In the genomic region with DNA sequence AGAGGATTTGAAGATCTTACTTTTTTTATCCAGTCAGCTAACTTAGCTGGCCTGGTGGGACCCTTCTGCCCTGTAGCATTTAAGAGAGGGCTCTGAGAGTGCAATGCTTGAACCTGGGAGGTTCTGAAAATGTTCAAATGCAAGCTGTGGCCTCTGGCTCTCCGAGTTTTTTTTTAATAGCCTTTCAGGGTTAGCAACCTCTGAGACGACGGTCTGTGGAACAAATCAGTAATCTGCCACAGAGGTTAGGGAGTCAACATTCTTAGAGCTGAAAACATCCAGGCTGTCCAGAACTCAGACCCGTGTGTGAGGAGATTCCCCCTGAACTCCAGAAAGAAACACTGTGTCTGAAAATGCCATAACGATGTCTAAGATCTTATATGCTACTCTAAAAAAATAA, we compare ENCODE assay signal across 30 mouse cellular contexts. TPM values are rescaled to one million over a fixed set of nuclear protein-coding genes. Genes with fewer than 3 reads are reported as not detected.
"Had no signal": no experiment of that assay in that cellular context is flagged by ENCODE, and none has a peak within 500 bp of the region (broad histone marks: within the 10 kb centered on the region; RNA-seq: fewer than 3 reads in every experiment).

No protein-coding gene starts in this region.

- H3K4me1 ChIP-seq: forebrain, embryonic 15.5 days; hindbrain, embryonic 15.5 days; limb, embryonic 13.5 days had no signal

- H3K27me3 ChIP-seq: forebrain, embryonic 15.5 days; heart, embryonic 13.5 days; heart, embryonic 15.5 days; hindbrain, embryonic 12.5 days; hindbrain, embryonic 15.5 days; limb, embryonic 13.5 days; limb, embryonic 15.5 days; liver, embryonic 12.5 days had no signal

- H3K4me2 ChIP-seq: forebrain, embryonic 15.5 days; heart, embryonic 11.5 days; heart, embryonic 13.5 days; heart, embryonic 15.5 days; hindbrain, embryonic 12.5 days; hindbrain, embryonic 15.5 days; limb, embryonic 13.5 days; limb, embryonic 15.5 days; liver, embryonic 12.5 days had no signal

- H3K9ac ChIP-seq: forebrain, embryonic 15.5 days; forebrain, postnatal 0 days; heart, embryonic 13.5 days; heart, embryonic 15.5 days; hindbrain, embryonic 12.5 days; hindbrain, embryonic 15.5 days; limb, embryonic 13.5 days; limb, embryonic 15.5 days; liver, embryonic 12.5 days; liver, embryonic 14.5 days had no signal

- H3K36me3 ChIP-seq: forebrain, embryonic 15.5 days; hindbrain, embryonic 15.5 days had no signal

- DNase-seq: forebrain, postnatal 0 days; gastrocnemius, postnatal 14 days; gastrocnemius, postnatal 36 days; heart, adult 11 months; heart, adult 2 months; heart, postnatal 14 days; heart, postnatal 36 days; kidney, adult 11 months; layer of hippocampus, adult 9-11 months; layer of hippocampus, postnatal 36 days; left cerebral cortex, postnatal 4 days had no signal

- H3K4me3 ChIP-seq: forebrain, embryonic 15.5 days; heart, adult 2 months; heart, embryonic 13.5 days; heart, embryonic 15.5 days; hindbrain, embryonic 12.5 days; hindbrain, embryonic 15.5 days; limb, embryonic 13.5 days; limb, embryonic 15.5 days; liver, embryonic 12.5 days had no signal

- H3K9me3 ChIP-seq: forebrain, embryonic 15.5 days; heart, embryonic 13.5 days; heart, embryonic 15.5 days; hindbrain, embryonic 15.5 days; limb, embryonic 13.5 days; limb, embryonic 15.5 days; liver, embryonic 12.5 days had no signal

- ATAC-seq: forebrain, embryonic 15.5 days; forebrain, postnatal 0 days; hindbrain, postnatal 0 days; intestine, embryonic 16.5 days; liver, embryonic 12.5 days had no signal

- H3K27ac ChIP-seq: forebrain, embryonic 15.5 days; heart, adult 2 months; heart, embryonic 13.5 days; heart, embryonic 15.5 days; hindbrain, embryonic 12.5 days; hindbrain, embryonic 15.5 days; hindbrain, postnatal 0 days; limb, embryonic 13.5 days; limb, embryonic 15.5 days; liver, embryonic 12.5 days; liver, embryonic 14.5 days had no signal

RNA-seq across cellular contexts. Expression of gene Tmem217, which starts 6.3 kb away (rescaled TPM):
- polyA plus RNA-seq: heart, adult 2 months; large intestine, adult 2 months; liver, adult 2 months; liver, embryonic 16.5 days had no signal

RNA-seq across cellular contexts. Expression of gene Gm17657, which starts 9.0 kb away (rescaled TPM):
- polyA plus RNA-seq: forebrain, embryonic 15.5 days; forebrain, postnatal 0 days; gonadal fat pad, adult 2 months; heart, adult 2 months; heart, embryonic 11.5 days; heart, embryonic 13.5 days; heart, embryonic 15.5 days; heart, postnatal 0 days; hindbrain, embryonic 12.5 days; hindbrain, embryonic 15.5 days; hindbrain, postnatal 0 days; intestine, embryonic 14.5 days; intestine, embryonic 16.5 days; kidney, embryonic 16.5 days; large intestine, adult 2 months; limb, embryonic 13.5 days; limb, embryonic 15.5 days; liver, adult 2 months; liver, embryonic 12.5 days; liver, embryonic 14.5 days; liver, embryonic 16.5 days had no signal
